Comparison of ENCODE assay signal across 7 mouse cellular contexts in genomic region chr9:99436182-99437030, GRCm38 (mm10). TPM values are rescaled to one million over a fixed set of nuclear protein-coding genes. Genes with fewer than 3 reads are reported as not detected.
A peak's percentile ranks its signal among the peaks of the same experiment; 100 is the strongest.
DNase-seq lines count a peak whose midpoint lies in the region; ATAC-seq and TF ChIP-seq lines count a peak whose summit lies in the region.

No protein-coding gene starts in this region.

- TF ChIP-seq POLR2A in bone marrow, adult 2 months (IDR thresholded peaks at IDR 0.05; ENCODE audit: borderline replicate concordance, control insufficient read depth, low read depth, low read length): no peak
- TF ChIP-seq POLR2A in kidney, adult 2 months (IDR thresholded peaks at IDR 0.05; ENCODE audit: low read depth, low read length): no peak

- ATAC-seq in midbrain, embryonic 15.5 days (replicated peaks): peak; percentile 80

- no peaks in the 10 kb centered on the region for H3K36me3 ChIP-seq in embryonic facial prominence, embryonic 10.5 days (replicated peaks)
- no peaks in the 10 kb centered on the region for H3K36me3 ChIP-seq in kidney, adult 2 months (ENCODE audit: control insufficient read depth, insufficient read depth, low read length)
- H3K36me3 ChIP-seq in midbrain, embryonic 15.5 days (replicated peaks): no peaks in the 10 kb centered on the region

- WGBS in bone marrow, adult 2 months: 2% methylated on average over 86 of the region's 86 CpGs
- under 1% methylated on average over 86 of the region's 86 CpGs for WGBS in embryonic facial prominence, embryonic 10.5 days
- WGBS in kidney, adult 2 months: under 1% methylated on average over 69 of the region's 86 CpGs
- under 1% methylated on average over 66 of the region's 86 CpGs for WGBS in midbrain, embryonic 15.5 days

- peak overlapping the region; percentile 73 for H3K4me2 ChIP-seq in midbrain, embryonic 15.5 days

- no peaks in the 10 kb centered on the region for H3K4me1 ChIP-seq in bone marrow, adult 2 months (ENCODE audit: control insufficient read depth, insufficient read depth, low read length)
- H3K4me1 ChIP-seq in embryonic facial prominence, embryonic 10.5 days: peaks cover 26% of the 10 kb centered on the region
- H3K4me1 ChIP-seq in kidney, adult 2 months (ENCODE audit: control insufficient read depth, insufficient read depth, low read length): peaks cover 6% of the 10 kb centered on the region; the same call in 1 of the 2 replicates
- H3K4me1 ChIP-seq in midbrain, embryonic 15.5 days: peaks cover 35% of the 10 kb centered on the region

- H3K27ac ChIP-seq in bone marrow, adult 2 months (ENCODE audit: control insufficient read depth, insufficient read depth, low read depth, low read length, poor library complexity): peak overlapping the region; percentile 26; the same call in 1 of the 2 replicates
- peak overlapping the region; percentile 86 for H3K27ac ChIP-seq in embryonic facial prominence, embryonic 10.5 days (replicated peaks)
- peak overlapping the region; percentile 95 for H3K27ac ChIP-seq in kidney, adult 2 months (ENCODE audit: insufficient read depth, low read depth, low read length)
- peak overlapping the region; percentile 91 for H3K27ac ChIP-seq in midbrain, embryonic 15.5 days

- H3K9me3 ChIP-seq in embryonic facial prominence, embryonic 10.5 days: no peaks in the 10 kb centered on the region
- no peaks in the 10 kb centered on the region for H3K9me3 ChIP-seq in midbrain, embryonic 15.5 days

- peak overlapping the region; percentile 94 for H3K9ac ChIP-seq in midbrain, embryonic 15.5 days

- H3K4me3 ChIP-seq in bone marrow, adult 2 months (replicated peaks; ENCODE audit: control insufficient read depth, low read depth, low read length): peak overlapping the region; percentile 52
- H3K4me3 ChIP-seq in embryonic facial prominence, embryonic 10.5 days: peak overlapping the region; percentile 73
- peak overlapping the region; percentile 97 for H3K4me3 ChIP-seq in kidney, adult 2 months (ENCODE audit: insufficient read depth, low read depth, low read length)
- peak overlapping the region; percentile 79 for H3K4me3 ChIP-seq in midbrain, embryonic 15.5 days

- H3K27me3 ChIP-seq in embryonic facial prominence, embryonic 10.5 days (replicated peaks; ENCODE audit: low read depth, poor library complexity, severe bottlenecking): peaks cover 53% of the 10 kb centered on the region
- H3K27me3 ChIP-seq in kidney, adult 2 months (replicated peaks; ENCODE audit: control insufficient read depth, insufficient read depth, low read length): no peaks in the 10 kb centered on the region
- H3K27me3 ChIP-seq in midbrain, embryonic 15.5 days (replicated peaks): peaks cover 8% of the 10 kb centered on the region; the same call in 1 of the 2 replicates

- DNase-seq in embryonic facial prominence, embryonic 10.5 days (ENCODE audit: low spot score): peak; percentile 75
- DNase-seq in heart, adult 8-10 months (ENCODE audit: low spot score): peak; percentile 71
- peak; percentile 84 for DNase-seq in kidney, adult 2 months
- DNase-seq in liver: peak; percentile 62
- peak; percentile 14 to 43 for DNase-seq in spleen, postnatal 10 days (ENCODE audit: low spot score in 2 of 2)

- TF ChIP-seq CTCF in bone marrow, adult 2 months (IDR thresholded peaks at IDR 0.05; ENCODE audit: control insufficient read depth, insufficient read depth, low read length): no peak
- no peak for TF ChIP-seq CTCF in kidney, adult 2 months (conservative IDR thresholded peaks at IDR 0.05; ENCODE audit: insufficient read depth, insufficient read length, low read depth, low read length)

RNA-seq across cellular contexts. Expression of gene Mras, which starts 0.8 kb away (rescaled TPM):
- polyA plus RNA-seq in bone marrow, adult 2 months (2011; ENCODE audit: insufficient read depth, insufficient read length, low replicate concordance, missing spikeins): 2.2 and 6.6 TPM in 2 replicates
- 9.9 and 10.8 TPM in 2 replicates for polyA plus RNA-seq in embryonic facial prominence, embryonic 10.5 days (2016; fragmentation: Nextera tagmentation; extraction: Ambion mirVana)
- total RNA-seq in heart, adult 8-10 months (2022): 1 to 10 TPM; 3.7 to 8.8 (median 6.1) TPM
- 13.7 and 14.6 TPM in 2 replicates for polyA plus RNA-seq in kidney, adult 2 months (2012; rRNA removed)
- polyA plus RNA-seq in midbrain, embryonic 15.5 days (2015; fragmentation: Nextera tagmentation; extraction: Ambion mirVana): 64.2 and 64.3 TPM in 2 replicates

RNA-seq across cellular contexts. Expression of gene Nme9, which starts 14.9 kb away (rescaled TPM):
- not detected in 2 replicates for polyA plus RNA-seq in bone marrow, adult 2 months (2011; ENCODE audit: insufficient read depth, insufficient read length, low replicate concordance, missing spikeins)
- polyA plus RNA-seq in embryonic facial prominence, embryonic 10.5 days (2016; fragmentation: Nextera tagmentation; extraction: Ambion mirVana): not detected in 2 replicates
- not detected for total RNA-seq in heart, adult 8-10 months (2022)
- polyA plus RNA-seq in kidney, adult 2 months (2012; rRNA removed): 0.16 TPM in 1 of 2 replicates, not detected in the other
- 0.30 and 1.1 TPM in 2 replicates for polyA plus RNA-seq in midbrain, embryonic 15.5 days (2015; fragmentation: Nextera tagmentation; extraction: Ambion mirVana)

Comparison
In these comparisons a context has a peak if more than half of its experiments do, and no peak if none do; other contexts are left out.
1. Peak in every context shown above with its lines: DNase-seq, ATAC-seq, H3K4me3 ChIP-seq and H3K27ac ChIP-seq.
2. H3K27ac ChIP-seq: peak in every context shown above with its lines; median percentile 95 in kidney, adult 2 months; 91 in midbrain, embryonic 15.5 days; 86 in embryonic facial prominence, embryonic 10.5 days; 26 in bone marrow, adult 2 months.
3. DNase-seq: peak in every context shown above with its lines; median percentile 84 in kidney, adult 2 months; 75 in embryonic facial prominence, embryonic 10.5 days; 71 in heart, adult 8-10 months; 62 in liver; 28 in spleen, postnatal 10 days.